Mouse (Mus musculus) forebrain, embryonic 15.5 days (tissue): Measurements from ENCODE around the gene Fuca2. TPM values are rescaled to one million over a fixed set of nuclear protein-coding genes. Genes with fewer than 3 reads are reported as not detected.
A peak's percentile ranks its signal among the peaks of the same experiment; 100 is the strongest.
"Not testable (repeated sequence)": the region's sequence is repeated elsewhere in the genome, so short reads cannot be mapped to it uniquely, and the experiment has no call there.

Experiments used
- ATAC-seq: fragments of 200-750 bp; cut with Nextera tagmentation; replicated peaks from 2 replicates; pipeline ENCODE4 v1.8.0; 2017; ENCODE audit warnings: mild to moderate bottlenecking, moderate TSS enrichment, moderate library complexity
- H3K27ac ChIP-seq: fragments of 300-500 bp; sonication (generic); replicated peaks from 2 replicates; pipeline ENCODE4 v1.5.1; 2015; ENCODE audit warnings: mild to moderate bottlenecking, inconsistent platforms
- H3K27me3 ChIP-seq: fragments of 300-500 bp; sonication (generic); 2 replicates; pipeline ENCODE4 v1.6.1; 2015; ENCODE audit warnings: inconsistent platforms
- H3K36me3 ChIP-seq: fragments of 300-500 bp; sonication (generic); 2 replicates; pipeline ENCODE4 v1.6.1; 2015; ENCODE audit warnings: mild to moderate bottlenecking, inconsistent platforms
- H3K4me1 ChIP-seq: fragments of 300-500 bp; sonication (generic); 2 replicates; pipeline ENCODE4 v1.6.1; 2015; ENCODE audit warnings: inconsistent platforms
- H3K4me2 ChIP-seq: fragments of 300-500 bp; sonication (generic); replicated peaks from 2 replicates; pipeline ENCODE4 v1.6.1; 2015; ENCODE audit warnings: mild to moderate bottlenecking, inconsistent platforms
- H3K4me3 ChIP-seq: fragments of 300-500 bp; sonication (generic); 2 replicates; pipeline ENCODE4 v1.5.1; 2015; ENCODE audit warnings: mild to moderate bottlenecking, inconsistent platforms
- H3K9ac ChIP-seq: fragments of 300-500 bp; sonication (generic); replicated peaks from 2 replicates; pipeline ENCODE4 v1.6.1; 2015; ENCODE audit warnings: mild to moderate bottlenecking, inconsistent platforms
- H3K9me3 ChIP-seq: fragments of 300-500 bp; sonication (generic); 2 replicates; pipeline ENCODE4 v1.6.1; 2016; ENCODE audit warnings: inconsistent platforms
- WGBS: fragments of 180-500 bp; shearing (Covaris S2); methylation state at CpG from one replicate; pipeline ENCODE4 v1.1.7; 2015; ENCODE audit warnings: mixed read lengths; 5-methylcytosine and 5-hydroxymethylcytosine counted together
- polyA plus RNA-seq: library from polyadenylated mRNA; unstranded; fragments of >200 nt; fragmentation: Nextera tagmentation; extraction: Ambion mirVana; gene quantifications from 2 replicates; pipeline ENCODE4 v1.2.1, GENCODE M21; 2015

Fuca2 gene
- polyA plus RNA-seq: 19.7 and 21.8 TPM in 2 replicates

DNA sequence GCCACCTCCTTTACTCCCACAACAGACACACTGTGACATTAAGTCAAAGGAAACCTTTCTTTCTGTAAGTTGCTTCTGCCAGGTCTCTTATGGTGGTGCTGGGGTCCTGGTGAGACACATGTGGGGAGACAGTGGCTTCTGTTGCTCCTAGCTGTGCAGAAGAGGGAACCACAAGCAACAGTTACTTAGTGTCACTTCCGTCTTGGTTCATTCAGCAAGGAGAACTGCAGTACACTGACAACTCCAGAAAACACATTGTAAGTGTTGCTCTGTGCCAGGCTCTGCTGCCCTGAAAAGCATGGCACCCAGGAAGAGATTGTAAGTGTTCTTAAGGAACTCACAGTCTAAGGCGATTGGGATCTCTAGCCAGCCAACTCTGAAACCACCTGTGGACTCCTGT, at the start of gene Fuca2:
Gene Fuca2 (plus strand): TSS at position 210 of the 400 bp plus-strand sequence.
- Histone ChIP-seq H3K27me3 (no peaks in the 10 kb centered on the region), H3K9ac (no peak within 1 kb of the TSS), H3K4me2 (no peak within 1 kb of the TSS), H3K9me3 (no peaks in the 10 kb centered on the region), H3K36me3 (no peaks in the 10 kb centered on the region), H3K27ac (no peak within 1 kb of the TSS), H3K4me1 (peaks cover 8% of the 10 kb centered on the region), H3K4me3 (no peak within 1 kb of the TSS)
- 85% methylated on average over 2 of the region's 2 CpGs for WGBS
- no peak for ATAC-seq

DNA sequence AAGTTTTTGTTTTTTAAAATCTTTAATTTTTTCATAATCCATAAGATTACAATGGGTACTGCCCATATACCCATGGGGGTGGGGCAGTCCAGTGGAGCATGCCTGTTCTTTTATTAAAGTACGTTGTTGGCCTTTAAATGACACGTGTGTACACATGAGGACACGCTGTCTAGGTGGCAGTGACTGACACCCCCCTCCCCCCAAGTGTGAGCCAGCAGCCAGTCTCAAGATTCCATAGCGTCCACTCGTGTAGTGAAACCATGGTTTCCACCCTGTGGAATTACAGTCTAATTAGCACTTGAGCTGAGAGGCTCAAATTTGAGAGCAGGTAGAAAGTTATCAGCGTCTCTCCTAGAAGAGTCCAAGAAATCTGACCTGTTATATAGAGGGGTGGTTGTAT, 47.7 kb upstream of the Fuca2 start:
- no peak overlapping the region for H3K9ac ChIP-seq
- H3K36me3 ChIP-seq: no peaks in the 10 kb centered on the region
- no peak overlapping the region for H3K4me2 ChIP-seq
- H3K4me3 ChIP-seq: no peak overlapping the region
- 0 out of 2 replicates have a peak, but pooled peaks cover 3% of the 10 kb centered on the region for H3K4me1 ChIP-seq
- 70% methylated on average over 6 of the region's 6 CpGs for WGBS
- no peaks in the 10 kb centered on the region for H3K9me3 ChIP-seq
- no peak overlapping the region for H3K27ac ChIP-seq
- H3K27me3 ChIP-seq: no peaks in the 10 kb centered on the region
- no peak for ATAC-seq

DNA sequence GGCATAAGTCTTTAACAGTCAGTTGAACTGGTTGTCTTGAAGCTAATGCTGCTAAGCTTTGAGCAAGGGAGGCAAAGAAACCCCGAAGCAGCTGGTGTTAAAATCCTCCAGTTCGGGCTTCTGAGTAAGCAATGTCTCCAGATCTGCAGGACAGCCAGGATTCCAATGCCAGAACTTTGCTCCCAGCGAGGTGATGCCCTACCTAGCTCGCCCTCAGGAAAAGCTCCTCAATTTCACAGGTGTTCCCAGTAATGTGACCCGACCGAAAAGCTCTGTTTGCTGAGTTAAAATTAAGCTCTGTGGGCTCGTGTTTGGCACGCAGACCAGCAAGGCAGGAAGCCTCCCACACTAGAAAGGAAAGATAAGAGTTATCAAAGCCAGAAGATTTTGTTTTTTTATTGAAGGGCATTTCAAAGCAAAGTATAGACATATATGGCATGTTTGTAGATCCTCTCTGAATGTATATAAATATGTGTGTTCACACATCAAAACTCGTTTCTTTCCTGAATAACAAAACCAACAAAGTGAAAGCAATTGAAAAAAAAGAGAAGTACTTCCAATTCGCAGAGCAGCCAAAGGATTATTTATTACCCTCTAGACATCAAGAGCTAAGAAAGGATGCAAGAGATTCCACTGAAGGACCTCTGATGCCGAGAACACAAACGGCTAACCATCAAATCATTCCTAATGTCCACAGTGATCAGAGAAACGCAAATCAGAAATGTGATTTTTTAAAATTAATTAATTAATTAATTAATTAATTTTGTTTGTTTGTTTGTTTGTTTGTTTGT, 45.9 kb upstream of the Fuca2 start:
- no peak for ATAC-seq
- H3K4me2 ChIP-seq: no peak overlapping the region
- no peak overlapping the region for H3K4me3 ChIP-seq
- H3K4me1 ChIP-seq: no peaks in the 10 kb centered on the region
- no peaks in the 10 kb centered on the region for H3K9me3 ChIP-seq
- no peaks in the 10 kb centered on the region for H3K36me3 ChIP-seq
- no peak overlapping the region for H3K27ac ChIP-seq
- no peaks in the 10 kb centered on the region for H3K27me3 ChIP-seq
- WGBS: 87% methylated on average over 13 of the region's 13 CpGs
- H3K9ac ChIP-seq: no peak overlapping the region

- 91% methylated on average over 3 of the region's 3 CpGs for WGBS
Observed at GRCm38 (mm10) chr10:13464295-13464694, 35.0 kb upstream of the Fuca2 start.

GRCm38 (mm10) chr10:13466925-13467324, 32.4 kb upstream of the Fuca2 start:
- 64% methylated on average over 5 of the region's 5 CpGs for WGBS

More at GRCm38 (mm10) chr10:13464295-13464694, 35.0 kb upstream of the Fuca2 start:
- H3K36me3 ChIP-seq, H3K4me2 ChIP-seq, H3K27me3 ChIP-seq, H3K9ac ChIP-seq, H3K4me3 ChIP-seq, H3K27ac ChIP-seq, ATAC-seq, H3K4me1 ChIP-seq, H3K9me3 ChIP-seq: not testable (repeated sequence)

DNA sequence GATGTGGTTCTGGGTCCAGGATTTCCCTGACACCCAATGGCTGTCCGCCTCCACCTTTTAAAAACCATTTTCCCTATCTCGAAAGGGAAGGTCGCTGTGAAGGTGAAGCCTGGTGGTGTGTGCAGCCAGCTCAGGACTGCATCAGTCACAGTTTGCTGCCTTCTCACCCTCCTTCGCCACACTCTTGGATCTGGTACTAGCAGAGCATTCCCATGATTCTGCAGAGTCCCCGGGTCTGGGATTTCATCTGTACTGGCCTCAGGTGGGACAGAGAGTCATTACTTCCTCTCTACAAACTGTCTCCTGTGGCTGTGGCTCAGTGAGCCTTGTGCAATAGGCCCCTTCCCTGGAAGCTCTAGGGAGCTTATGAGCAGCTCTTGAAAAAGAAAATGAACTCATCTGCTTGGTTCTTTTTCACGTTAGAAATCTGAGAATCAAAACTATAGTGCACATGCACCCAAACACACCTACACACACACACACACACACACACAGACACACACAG, 31.3 kb upstream of the Fuca2 start:
- WGBS: 89% methylated on average over 6 of the region's 6 CpGs
- H3K9me3 ChIP-seq, H3K27me3 ChIP-seq, H3K4me2 ChIP-seq, H3K4me1 ChIP-seq, H3K36me3 ChIP-seq, H3K4me3 ChIP-seq, ATAC-seq, H3K9ac ChIP-seq, H3K27ac ChIP-seq: not testable (repeated sequence)

More at GRCm38 (mm10) chr10:13466925-13467324, 32.4 kb upstream of the Fuca2 start:
- H3K27ac ChIP-seq: no peak overlapping the region
- ATAC-seq: no peak
- no peak overlapping the region for H3K4me3 ChIP-seq
- H3K27me3 ChIP-seq: no peaks in the 10 kb centered on the region
- H3K36me3 ChIP-seq: no peaks in the 10 kb centered on the region
- H3K9ac ChIP-seq: no peak overlapping the region
- no peaks in the 10 kb centered on the region for H3K9me3 ChIP-seq
- no peak overlapping the region for H3K4me2 ChIP-seq
- no peaks in the 10 kb centered on the region for H3K4me1 ChIP-seq

- H3K27ac ChIP-seq: no peak overlapping the region
- H3K4me3 ChIP-seq: no peak overlapping the region
- H3K36me3 ChIP-seq: no peaks in the 10 kb centered on the region
- H3K9ac ChIP-seq: no peak overlapping the region
- ATAC-seq: no peak
- 85% methylated on average over 3 of the region's 3 CpGs for WGBS
- no peak overlapping the region for H3K4me2 ChIP-seq
- H3K4me1 ChIP-seq: peaks cover 12% of the 10 kb centered on the region
- 0 out of 2 replicates have a peak, but pooled peaks cover 11% of the 10 kb centered on the region for H3K27me3 ChIP-seq
- no peaks in the 10 kb centered on the region for H3K9me3 ChIP-seq
Observed at GRCm38 (mm10) chr10:13470236-13470635, 29.1 kb upstream of the Fuca2 start.

DNA sequence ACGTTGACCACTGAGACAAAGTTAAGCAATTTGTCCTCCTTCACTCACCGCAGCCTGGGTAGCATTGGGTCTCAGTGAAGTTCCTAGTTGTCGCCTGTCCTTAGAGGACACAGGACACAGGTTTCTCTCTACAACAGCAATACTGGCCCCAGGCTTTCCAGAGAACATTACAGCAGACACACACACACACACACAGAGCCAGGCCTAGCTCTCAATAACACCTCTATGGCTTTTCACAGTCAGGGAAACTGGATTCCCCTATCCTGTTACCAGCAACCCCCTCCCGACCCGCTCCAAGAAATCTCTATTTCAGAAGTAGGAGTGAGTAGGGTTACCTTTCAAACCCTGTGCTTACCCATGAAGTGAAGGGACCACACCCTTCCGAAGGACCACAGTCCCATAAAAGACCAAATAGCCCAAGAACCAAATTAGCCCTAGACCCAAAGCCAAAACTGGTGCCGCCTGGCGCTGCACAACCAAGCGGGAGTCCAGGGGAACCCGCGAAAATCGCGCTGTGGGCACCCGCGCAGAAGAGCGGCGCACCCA, 26.0 kb upstream of the Fuca2 start:
- 15% methylated on average over 17 of the region's 17 CpGs for WGBS
- no peaks in the 10 kb centered on the region for H3K9me3 ChIP-seq
- H3K4me3 ChIP-seq: peak overlapping the region; percentile 57
- 0 out of 2 replicates have a peak, but pooled peaks cover 11% of the 10 kb centered on the region for H3K27me3 ChIP-seq
- no peaks in the 10 kb centered on the region for H3K36me3 ChIP-seq
- no peak for ATAC-seq
- H3K9ac ChIP-seq: peak overlapping the region; percentile 48
- peaks cover 12% of the 10 kb centered on the region for H3K4me1 ChIP-seq
- peak overlapping the region; percentile 100 for H3K4me2 ChIP-seq
- H3K27ac ChIP-seq: no peak overlapping the region

DNA sequence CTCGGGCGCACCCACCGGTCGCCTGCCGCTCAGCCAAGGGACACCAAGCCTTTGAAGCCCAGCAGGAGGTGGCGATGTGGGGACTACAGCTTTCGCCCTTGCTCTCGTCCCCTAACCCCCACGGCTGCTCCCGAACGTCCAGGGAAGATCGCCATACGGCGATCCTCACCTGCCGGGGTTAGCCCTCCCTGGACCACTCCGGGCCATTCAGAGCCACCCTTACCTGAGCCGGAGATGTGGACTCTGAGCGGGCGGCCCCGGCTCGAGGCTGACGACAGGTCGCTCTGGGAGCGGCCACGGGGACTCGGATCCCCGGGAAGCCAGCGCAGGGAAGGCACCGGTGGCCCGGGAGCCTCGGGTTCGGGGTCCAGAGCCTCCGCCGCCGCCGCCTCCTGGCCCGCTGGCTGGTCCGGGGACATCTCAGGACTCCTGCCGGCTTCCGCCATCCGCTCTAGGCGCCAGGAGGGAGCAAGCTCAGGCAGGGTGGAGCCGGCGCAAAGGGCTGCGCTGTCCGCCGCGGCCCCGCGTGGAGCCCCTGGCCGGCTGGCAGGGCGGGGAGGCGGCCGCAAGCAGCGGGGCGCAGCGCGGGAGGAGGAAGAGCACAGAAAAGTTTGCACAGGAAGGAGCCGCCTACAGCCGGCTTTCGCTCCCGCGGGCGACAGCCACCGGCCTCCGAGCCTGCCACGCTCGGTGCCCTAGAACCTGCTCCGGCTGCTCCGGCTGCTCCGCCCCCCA, 25.3 kb upstream of the Fuca2 start, which contains the start of gene Phactr2:
Gene Phactr2 (minus strand): TSS at position 580 of the 735 bp plus-strand sequence.
- H3K36me3 ChIP-seq: no peaks in the 10 kb centered on the region
- H3K4me3 ChIP-seq: peak within 1 kb of the TSS; percentile 57
- no peaks in the 10 kb centered on the region for H3K9me3 ChIP-seq
- peak within 1 kb of the TSS; percentile 48 for H3K9ac ChIP-seq
- 0 out of 2 replicates have a peak, but pooled peaks cover 11% of the 10 kb centered on the region for H3K27me3 ChIP-seq
- H3K4me1 ChIP-seq: peaks cover 12% of the 10 kb centered on the region
- ATAC-seq: peak; percentile 85
- under 1% methylated on average over 64 of the region's 71 CpGs for WGBS
- no peak within 1 kb of the TSS for H3K27ac ChIP-seq
- peak within 1 kb of the TSS; percentile 100 for H3K4me2 ChIP-seq

- Histone ChIP-seq H3K9me3 (no peaks in the 10 kb centered on the region), H3K4me2 (peak overlapping the region; percentile 100), H3K4me3 (peak overlapping the region; percentile 57), H3K27me3 (0 out of 2 replicates have a peak, but pooled peaks cover 11% of the 10 kb centered on the region), H3K27ac (no peak overlapping the region), H3K4me1 (peaks cover 12% of the 10 kb centered on the region), H3K36me3 (no peaks in the 10 kb centered on the region), H3K9ac (peak overlapping the region; percentile 48)
- 8% methylated on average over 10 of the region's 10 CpGs for WGBS
- ATAC-seq: peak; percentile 39
Observed at GRCm38 (mm10) chr10:13474568-13474955, 24.8 kb upstream of the Fuca2 start.

DNA sequence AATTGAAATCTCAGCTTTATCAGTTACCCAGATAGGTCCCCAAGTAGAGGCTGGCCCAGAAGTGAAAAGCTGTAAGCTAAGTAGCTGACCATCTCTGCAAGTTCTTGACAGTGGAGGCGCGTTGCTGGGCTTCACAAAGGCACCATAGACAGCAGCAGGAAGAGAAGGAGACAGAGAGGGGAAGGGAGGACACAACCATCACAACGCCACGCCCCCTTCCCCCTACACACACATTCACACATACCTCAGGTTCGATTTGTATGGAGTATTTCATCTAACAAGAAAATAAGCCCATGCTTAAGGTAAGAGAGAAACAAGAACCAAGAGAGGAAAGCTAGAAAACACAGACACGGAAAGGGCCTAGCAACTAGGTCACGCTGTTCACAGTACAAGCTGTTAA, 24.2 kb upstream of the Fuca2 start:
- Histone ChIP-seq H3K27me3 (0 out of 2 replicates have a peak, but pooled peaks cover 11% of the 10 kb centered on the region), H3K4me2 (no peak overlapping the region), H3K27ac (no peak overlapping the region), H3K36me3 (no peaks in the 10 kb centered on the region), H3K4me3 (no peak overlapping the region), H3K4me1 (peaks cover 12% of the 10 kb centered on the region), H3K9me3 (no peaks in the 10 kb centered on the region), H3K9ac (no peak overlapping the region)
- 0 out of 2 replicates have a peak, but pooled peaks have one; percentile 30 for ATAC-seq
- WGBS: 40% methylated on average over 7 of the region's 7 CpGs

- WGBS: 84% methylated on average over 6 of the region's 6 CpGs
- H3K36me3 ChIP-seq: no peaks in the 10 kb centered on the region
Observed at GRCm38 (mm10) chr10:13479341-13479740, 20.0 kb upstream of the Fuca2 start.

More at GRCm38 (mm10) chr10:13479341-13479740, 20.0 kb upstream of the Fuca2 start:
- ATAC-seq: no peak
- Histone ChIP-seq H3K9ac (no peak overlapping the region), H3K27me3 (0 out of 2 replicates have a peak, but pooled peaks cover 5% of the 10 kb centered on the region), H3K4me2 (no peak overlapping the region), H3K4me1 (peaks cover 5% of the 10 kb centered on the region), H3K27ac (no peak overlapping the region), H3K9me3 (no peaks in the 10 kb centered on the region), H3K4me3 (no peak overlapping the region)
